Mouse (Mus musculus) liver, embryonic 15.5 days (tissue): ENCODE results near the gene Tmem159. TPM values are rescaled to one million over a fixed set of nuclear protein-coding genes. Genes with fewer than 3 reads are reported as not detected.

Experiments
- ATAC-seq: fragments of 200-750 bp; cut with Nextera tagmentation; 2 replicates; pipeline ENCODE4 v1.8.0; 2017; ENCODE audit warnings: moderate number of reproducible peaks, mild to moderate bottlenecking, moderate library complexity; ENCODE audit not compliant: insufficient read depth
- H3K27ac ChIP-seq: fragments of 300-500 bp; sonication (generic); replicated peaks from 2 replicates; pipeline ENCODE4 v1.5.1; 2015; ENCODE audit warnings: mild to moderate bottlenecking, inconsistent platforms
- H3K27me3 ChIP-seq: fragments of 300-500 bp; sonication (generic); 2 replicates; pipeline ENCODE4 v1.6.1; 2015; ENCODE audit warnings: mild to moderate bottlenecking, inconsistent platforms
- H3K36me3 ChIP-seq: fragments of 300-500 bp; sonication (generic); replicated peaks from 2 replicates; pipeline ENCODE4 v1.6.1; 2015; ENCODE audit warnings: moderate library complexity, mild to moderate bottlenecking, inconsistent platforms
- H3K4me1 ChIP-seq: fragments of 300-500 bp; sonication (generic); replicated peaks from 2 replicates; pipeline ENCODE4 v1.6.1; 2015; ENCODE audit warnings: inconsistent platforms
- H3K4me2 ChIP-seq: fragments of 300-500 bp; sonication (generic); 2 replicates; pipeline ENCODE4 v1.6.1; 2015; ENCODE audit warnings: moderate library complexity, mild to moderate bottlenecking, inconsistent platforms
- H3K4me3 ChIP-seq: fragments of 300-500 bp; sonication (generic); replicated peaks from 2 replicates; pipeline ENCODE4 v1.5.1; 2015; ENCODE audit warnings: mild to moderate bottlenecking, inconsistent platforms
- H3K9ac ChIP-seq: fragments of 300-500 bp; sonication (generic); 2 replicates; pipeline ENCODE4 v1.6.1; 2015; ENCODE audit warnings: moderate library complexity, mild to moderate bottlenecking, inconsistent platforms
- H3K9me3 ChIP-seq: fragments of 300-500 bp; sonication (generic); replicated peaks from 2 replicates; pipeline ENCODE4 v1.6.1; 2016; ENCODE audit warnings: inconsistent platforms
- WGBS: fragments of 180-500 bp; shearing (Covaris S2); methylation state at CpG from one replicate; pipeline ENCODE4 v1.1.7; 2015; ENCODE audit warnings: mixed read lengths; ENCODE audit not compliant: insufficient replicate concordance; 5-methylcytosine and 5-hydroxymethylcytosine counted together
- polyA plus RNA-seq: library from polyadenylated mRNA; unstranded; fragments of >200 nt; fragmentation: Nextera tagmentation; extraction: Ambion mirVana; gene quantifications from 2 replicates; pipeline ENCODE4 v1.2.1, GENCODE M21; 2015

The Tmem159 gene
- polyA plus RNA-seq, 1 experiment from 2014 or later = 2.4 TPM

DNA sequence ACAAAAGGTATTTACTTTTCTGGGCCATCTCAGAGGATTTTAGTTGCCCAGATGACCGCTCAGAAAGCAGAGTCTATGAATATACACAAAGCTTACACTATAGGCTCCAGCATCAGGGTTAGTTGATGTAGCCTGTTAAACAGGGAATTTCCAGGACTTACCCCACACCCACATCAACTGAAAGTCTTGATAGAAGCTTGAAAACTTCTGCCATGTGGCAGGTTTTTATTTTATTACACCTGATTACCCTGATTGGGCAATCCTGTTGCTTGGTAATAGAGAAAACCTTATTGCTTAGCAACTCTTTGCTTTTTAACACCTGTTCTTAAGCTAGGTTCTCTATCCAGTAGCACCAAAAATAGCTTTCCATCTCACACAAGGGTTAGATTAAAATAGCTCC lies 40.6 kb downstream of the Tmem159 start:
- WGBS = 53% methylated on average over 1 of the region's 1 CpGs
- H3K9ac ChIP-seq = no peak overlapping the region
- no peaks in the 10 kb centered on the region for H3K4me1 ChIP-seq
- no peak overlapping the region for H3K4me2 ChIP-seq
- H3K27me3 ChIP-seq = no peaks in the 10 kb centered on the region
- no peak overlapping the region for H3K4me3 ChIP-seq
- no peak for ATAC-seq
- H3K9me3 ChIP-seq = no peaks in the 10 kb centered on the region
- no peak overlapping the region for H3K27ac ChIP-seq
- H3K36me3 ChIP-seq = no peaks in the 10 kb centered on the region

DNA sequence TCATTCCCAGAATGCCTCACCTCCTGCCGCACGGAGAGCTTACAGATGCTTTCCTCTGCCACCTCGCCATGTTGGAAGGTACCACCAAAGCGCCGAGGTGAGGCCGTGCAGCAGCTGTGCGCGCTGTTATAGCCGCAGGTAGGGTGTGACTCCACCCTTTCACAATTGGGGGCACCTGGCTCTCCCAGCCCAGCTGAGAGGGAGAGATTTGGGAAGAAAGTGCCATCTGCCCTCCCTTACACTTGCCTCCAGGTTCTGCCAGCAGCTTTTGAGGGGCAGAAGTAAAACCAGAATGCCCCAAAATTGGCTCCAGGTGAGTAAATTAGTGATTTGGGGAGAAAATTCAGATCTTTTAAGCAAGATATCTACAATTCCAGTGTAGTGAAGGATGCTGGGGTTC lies 43.0 kb downstream of the Tmem159 start, which contains the start of gene Zp2:
Gene Zp2, minus strand, starts transcription at position 101 of the 400 bp plus-strand sequence.
- Histone ChIP-seq H3K4me3 (no peak within 1 kb of the TSS), H3K9me3 (no peaks in the 10 kb centered on the region), H3K4me1 (0 out of 2 replicates have a peak, but pooled peaks cover 3% of the 10 kb centered on the region), H3K27me3 (no peaks in the 10 kb centered on the region), H3K27ac (no peak within 1 kb of the TSS), H3K4me2 (no peak within 1 kb of the TSS), H3K9ac (no peak within 1 kb of the TSS), H3K36me3 (no peaks in the 10 kb centered on the region)
- WGBS = 61% methylated on average over 9 of the region's 9 CpGs
- ATAC-seq = no peak

DNA sequence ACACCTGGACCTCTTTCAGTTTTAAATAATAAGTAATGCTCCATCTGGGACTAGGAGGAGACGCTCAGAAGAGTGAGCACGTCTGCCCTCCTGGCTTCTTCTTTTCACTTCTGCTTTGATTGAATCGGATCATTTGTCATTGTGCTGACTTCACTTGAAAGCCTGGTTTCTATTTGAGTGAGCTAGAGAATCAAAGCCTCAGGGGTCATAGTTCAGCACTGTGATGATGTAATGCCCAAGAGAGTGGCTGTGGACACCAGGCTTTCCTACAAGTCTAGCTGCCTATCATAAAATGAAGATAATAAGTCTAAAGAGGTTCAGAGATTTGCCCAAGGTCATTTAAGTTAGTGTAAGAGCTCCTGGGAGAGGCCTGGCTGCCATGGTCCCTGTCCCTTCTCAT lies 48.1 kb downstream of the Tmem159 start:
- H3K4me3 ChIP-seq = no peak overlapping the region
- H3K9me3 ChIP-seq = no peaks in the 10 kb centered on the region
- no peaks in the 10 kb centered on the region for H3K27me3 ChIP-seq
- no peaks in the 10 kb centered on the region for H3K36me3 ChIP-seq
- H3K27ac ChIP-seq = no peak overlapping the region; the same call in 1 of the 2 replicates
- H3K9ac ChIP-seq = no peak overlapping the region
- ATAC-seq = no peak
- 30% methylated on average over 3 of the region's 3 CpGs for WGBS
- H3K4me1 ChIP-seq = 0 out of 2 replicates have a peak, but pooled peaks cover 6% of the 10 kb centered on the region
- no peak overlapping the region for H3K4me2 ChIP-seq

DNA sequence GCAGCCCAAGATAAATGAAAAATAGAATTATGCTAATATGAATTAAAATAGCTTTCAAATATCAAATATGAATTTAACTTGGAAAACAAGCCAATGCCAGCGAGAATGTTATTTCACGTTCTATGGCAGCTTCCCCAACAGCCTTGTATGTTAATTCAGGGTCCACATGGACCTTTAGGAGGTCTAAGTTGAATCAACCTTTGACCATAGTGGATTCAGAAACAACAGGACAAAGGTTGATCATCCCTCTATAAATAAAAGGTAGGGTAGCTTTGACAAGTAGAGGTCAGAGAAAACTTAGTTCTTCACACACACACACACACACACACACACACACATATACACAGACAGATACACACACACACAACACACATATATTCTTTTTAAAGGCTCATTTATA lies 48.7 kb downstream of the Tmem159 start:
- 0 out of 2 replicates have a peak, but pooled peaks cover 6% of the 10 kb centered on the region for H3K4me1 ChIP-seq
- no peak overlapping the region for H3K9ac ChIP-seq
- H3K9me3 ChIP-seq = no peaks in the 10 kb centered on the region
- H3K27me3 ChIP-seq = no peaks in the 10 kb centered on the region
- 50% methylated on average over 2 of the region's 2 CpGs for WGBS
- H3K4me3 ChIP-seq = no peak overlapping the region
- no peak for ATAC-seq
- no peak overlapping the region for H3K4me2 ChIP-seq
- no peaks in the 10 kb centered on the region for H3K36me3 ChIP-seq
- H3K27ac ChIP-seq = no peak overlapping the region

DNA sequence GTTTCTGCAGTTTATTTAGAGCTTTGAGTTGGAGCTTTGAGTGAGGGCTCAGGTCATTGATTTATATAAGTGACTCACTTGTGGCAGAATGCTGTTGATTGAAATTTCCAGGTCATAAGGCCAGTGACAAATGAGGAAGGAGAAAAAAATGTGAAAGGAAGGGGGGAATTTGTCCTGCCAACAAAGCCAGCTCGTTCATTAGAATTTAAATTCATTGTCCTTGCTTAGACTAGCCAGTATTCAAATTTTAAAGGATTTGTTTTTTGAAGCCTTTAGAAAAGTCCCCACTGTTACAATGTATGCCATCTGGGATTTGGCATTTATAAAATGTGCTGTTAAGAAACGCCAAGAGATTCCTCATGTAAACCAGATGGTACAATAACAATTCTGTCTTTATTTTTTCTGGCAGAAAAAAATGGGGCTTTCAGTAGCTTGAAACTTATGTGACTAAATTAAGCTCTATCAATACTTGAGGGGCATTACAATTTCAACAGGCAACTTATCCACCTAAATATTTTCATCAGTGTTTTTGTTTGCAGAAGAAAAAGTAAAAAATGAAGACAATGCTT lies 54.8 kb downstream of the Tmem159 start:
- ATAC-seq = no peak
- no peaks in the 10 kb centered on the region for H3K4me1 ChIP-seq
- 39% methylated on average over 2 of the region's 2 CpGs for WGBS

DNA sequence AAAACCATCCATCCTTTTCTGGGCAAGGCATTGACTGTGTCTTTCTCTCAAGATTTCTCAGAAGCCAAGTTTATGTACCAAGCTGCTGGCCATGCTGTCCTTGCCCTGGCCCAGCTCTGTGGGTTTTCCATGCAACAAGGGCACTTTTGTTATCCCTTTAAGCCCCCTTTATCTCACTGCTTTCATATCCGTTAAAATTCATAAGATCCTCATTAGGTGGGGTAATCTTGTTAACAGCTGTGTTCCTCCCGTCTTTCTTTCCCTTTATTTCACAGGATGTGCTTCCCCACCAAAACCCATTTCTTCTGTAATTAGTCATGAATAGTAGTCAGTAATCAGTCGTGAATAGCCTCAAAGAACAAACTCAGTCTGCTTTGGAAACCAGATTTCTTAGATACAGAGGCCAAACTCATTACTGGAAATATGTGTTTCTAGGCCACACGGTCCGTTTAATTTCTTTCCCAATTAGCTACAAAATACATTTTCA lies 55.5 kb downstream of the Tmem159 start:
- Histone ChIP-seq H3K9me3 (no peaks in the 10 kb centered on the region), H3K36me3 (no peaks in the 10 kb centered on the region), H3K27me3 (no peaks in the 10 kb centered on the region), H3K9ac (no peak overlapping the region), H3K27ac (no peak overlapping the region), H3K4me1 (no peaks in the 10 kb centered on the region), H3K4me2 (no peak overlapping the region), H3K4me3 (no peak overlapping the region)
- ATAC-seq = no peak
- WGBS = 48% methylated on average over 5 of the region's 5 CpGs

More for the DNA sequence above, 54.8 kb downstream of the Tmem159 start:
- H3K36me3 ChIP-seq = no peaks in the 10 kb centered on the region
- no peaks in the 10 kb centered on the region for H3K27me3 ChIP-seq
- H3K9ac ChIP-seq = no peak overlapping the region
- H3K9me3 ChIP-seq = no peaks in the 10 kb centered on the region
- no peak overlapping the region for H3K27ac ChIP-seq
- H3K4me2 ChIP-seq = no peak overlapping the region
- H3K4me3 ChIP-seq = no peak overlapping the region

DNA sequence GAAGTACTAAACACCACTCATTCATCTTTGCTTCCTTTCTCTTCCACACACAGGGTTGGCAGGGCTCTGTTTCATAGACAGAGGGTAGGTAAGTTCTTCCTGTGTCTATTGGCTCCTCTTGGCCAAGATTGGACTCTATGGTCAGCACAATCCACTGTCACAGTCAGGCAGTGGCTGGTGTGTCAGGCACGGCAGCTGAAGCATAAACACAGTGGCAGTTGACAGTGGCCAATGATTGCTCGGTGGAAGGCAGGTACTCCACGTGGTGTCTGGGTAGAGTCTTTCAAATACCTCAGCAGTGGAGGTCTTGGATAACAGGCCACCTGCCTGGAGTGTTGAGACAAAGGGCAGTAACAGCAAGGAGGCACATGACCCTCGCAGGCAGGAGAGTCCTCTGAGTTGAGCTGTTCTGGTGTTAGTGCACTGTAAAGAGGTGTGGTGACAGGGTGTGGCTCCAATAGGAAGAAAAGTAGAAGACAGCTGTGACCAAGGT lies 56.0 kb downstream of the Tmem159 start:
- no peaks in the 10 kb centered on the region for H3K4me1 ChIP-seq
- H3K9ac ChIP-seq = no peak overlapping the region
- no peaks in the 10 kb centered on the region for H3K36me3 ChIP-seq
- ATAC-seq = no peak
- no peaks in the 10 kb centered on the region for H3K9me3 ChIP-seq
- no peak overlapping the region for H3K4me2 ChIP-seq
- H3K4me3 ChIP-seq = no peak overlapping the region
- no peak overlapping the region for H3K27ac ChIP-seq
- H3K27me3 ChIP-seq = no peaks in the 10 kb centered on the region
- WGBS = 35% methylated on average over 4 of the region's 4 CpGs

DNA sequence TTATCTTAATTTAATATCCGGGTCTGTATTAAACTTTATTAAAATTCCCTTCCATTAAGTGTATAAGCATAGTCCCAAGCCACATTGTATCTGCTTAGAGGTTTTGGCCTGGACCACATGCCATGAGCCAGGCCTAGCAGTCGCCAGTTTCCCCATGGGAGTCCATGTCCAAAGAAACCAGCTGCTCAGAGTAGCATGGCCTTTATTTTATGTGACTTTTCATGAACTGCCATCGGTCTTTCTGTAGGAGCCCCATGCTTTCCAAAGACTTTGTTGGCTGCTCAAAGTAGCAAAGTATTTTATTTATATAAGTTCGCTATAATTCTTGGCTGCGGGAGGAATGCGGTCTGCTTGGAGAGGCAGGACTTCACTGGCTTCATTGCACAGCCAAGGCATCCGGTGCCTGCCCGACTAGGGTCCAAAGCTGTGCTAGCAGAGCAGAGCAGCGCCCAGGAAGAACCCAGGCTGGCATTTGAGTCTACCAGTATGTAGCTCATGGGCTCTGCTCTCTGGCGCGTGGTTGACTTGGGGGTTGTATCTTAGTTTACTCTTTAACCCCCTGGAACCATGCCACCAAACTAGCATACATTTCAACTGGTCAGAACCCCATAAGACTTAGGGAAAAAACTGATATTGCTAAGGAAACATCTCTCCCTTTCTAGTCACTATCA lies 61.6 kb downstream of the Tmem159 start:
- H3K4me3 ChIP-seq = no peak overlapping the region
- no peak for ATAC-seq
- no peak overlapping the region for H3K27ac ChIP-seq
- H3K27me3 ChIP-seq = no peaks in the 10 kb centered on the region
- 75% methylated on average over 11 of the region's 11 CpGs for WGBS
- no peak overlapping the region for H3K9ac ChIP-seq
- H3K4me1 ChIP-seq = no peaks in the 10 kb centered on the region
- no peaks in the 10 kb centered on the region for H3K36me3 ChIP-seq
- H3K4me2 ChIP-seq = no peak overlapping the region
- H3K9me3 ChIP-seq = no peaks in the 10 kb centered on the region

Other genes with a start within 250 kb of the Tmem159 start
- 2.4 and 3.0 TPM in 2 replicates for gene Lyrm1, start 206.5 kb upstream of the Tmem159 start, polyA plus RNA-seq
- gene Dcun1d3, start 206.1 kb upstream of the Tmem159 start, polyA plus RNA-seq = 1.6 and 2.1 TPM in 2 replicates
- gene Dnah3, start 7.1 kb upstream of the Tmem159 start, polyA plus RNA-seq = not detected in 2 replicates
- gene Zp2, start 42.9 kb downstream of the Tmem159 start, polyA plus RNA-seq = 0.13 TPM in 1 of 2 replicates, not detected in the other
- gene Anks4b, start 71.5 kb downstream of the Tmem159 start, polyA plus RNA-seq = 1.7 and 1.9 TPM in 2 replicates
- gene Crym, start 99.8 kb downstream of the Tmem159 start, polyA plus RNA-seq = 0.51 and 0.68 TPM in 2 replicates
- gene Abca14, start 101.6 kb downstream of the Tmem159 start, polyA plus RNA-seq = not detected in 2 replicates
- not detected in 2 replicates for gene Abca15, start 226.3 kb downstream of the Tmem159 start, polyA plus RNA-seq